Mouse (Mus musculus): ENCODE data around the gene Atp4b. TPM values are rescaled to one million over a fixed set of nuclear protein-coding genes. Genes with fewer than 3 reads are reported as not detected.

The Atp4b gene
- total RNA-seq (2014; fragmentation: Nextera tagmentation) (not detected in 2 replicates), total RNA-seq (2017) (not detected in 2 replicates)

- ATAC-seq (replicated peaks; ENCODE audit: poor library complexity, severe bottlenecking): no peak
Measured at GRCm38 (mm10) chr8:13396725-13397124, at the start of gene Atp4b. TSS of gene Atp4b (minus strand) at chr8:13396825.

DNA sequence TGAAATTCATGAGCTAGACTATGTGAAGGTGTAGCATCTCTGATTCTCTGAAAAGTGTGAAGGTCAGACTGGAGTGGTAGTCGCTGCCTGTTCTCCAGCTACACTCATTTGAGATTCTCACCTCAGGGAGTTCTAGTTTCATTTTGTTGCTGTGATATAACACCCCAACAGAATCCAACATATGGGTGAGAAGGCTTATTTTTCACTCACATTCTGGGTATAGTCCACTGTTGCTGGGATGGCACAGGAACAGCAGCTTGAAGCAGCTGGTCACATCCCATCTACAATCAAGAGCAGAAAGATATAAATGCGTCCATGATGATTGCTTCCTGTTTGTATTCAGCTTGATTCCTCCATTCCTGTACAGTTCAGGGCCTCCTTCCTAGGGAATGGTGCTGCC lies 45.5 kb upstream of the Atp4b start:
- no peak for ATAC-seq (replicated peaks; ENCODE audit: poor library complexity, severe bottlenecking)

DNA sequence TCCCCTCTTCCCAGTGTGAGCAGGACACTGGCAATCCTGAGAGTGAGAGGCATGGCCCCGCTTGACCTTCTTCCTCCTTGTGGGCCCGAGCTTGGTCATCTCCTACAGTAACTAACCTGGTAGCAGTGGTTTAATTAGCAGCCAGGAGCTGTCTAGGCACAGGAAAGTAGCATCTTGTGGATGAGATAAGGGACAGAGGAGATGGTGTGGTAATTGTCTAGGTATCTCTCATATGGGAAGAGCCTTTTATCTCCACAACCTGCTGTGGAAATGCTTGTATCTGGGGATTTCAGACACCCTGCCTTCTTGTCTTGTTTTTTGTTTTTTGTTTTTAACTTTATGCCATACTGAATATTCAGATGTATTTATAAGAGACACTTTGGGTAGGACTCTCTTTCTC lies 40.9 kb upstream of the Atp4b start:
- no peak for ATAC-seq (replicated peaks; ENCODE audit: poor library complexity, severe bottlenecking)

DNA sequence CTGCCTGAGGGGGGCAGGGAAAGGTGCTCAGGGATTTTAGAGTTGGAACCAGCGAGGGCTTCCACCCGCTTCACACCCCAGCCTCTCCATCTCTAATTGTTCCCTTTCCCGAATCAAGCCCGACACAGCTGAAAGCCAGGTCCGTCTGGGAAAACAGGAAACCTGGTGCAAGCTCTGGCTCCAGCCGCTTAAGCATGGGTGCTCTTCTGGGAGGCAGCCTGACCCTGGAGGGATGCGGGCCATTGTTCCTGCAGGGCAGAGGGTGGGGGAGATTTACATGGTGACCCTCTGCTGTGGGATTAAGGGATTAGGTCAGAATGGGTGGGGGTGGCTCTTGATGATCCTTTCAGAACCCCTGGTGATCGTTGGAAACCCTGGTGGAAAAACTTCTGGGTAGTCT lies 39.4 kb upstream of the Atp4b start:
- no peak for ATAC-seq (replicated peaks; ENCODE audit: poor library complexity, severe bottlenecking)

GRCm38 (mm10) chr8:13434889-13435288 lies 38.3 kb upstream of the Atp4b start, which contains the start of gene Tmem255b:
TSS of gene Tmem255b (plus strand) at chr8:13435189.
- ATAC-seq (replicated peaks; ENCODE audit: poor library complexity, severe bottlenecking): no peak

- no peak for ATAC-seq (replicated peaks; ENCODE audit: poor library complexity, severe bottlenecking)
Measured at GRCm38 (mm10) chr8:13433130-13433529, 36.5 kb upstream of the Atp4b start.

- no peak for ATAC-seq (replicated peaks; ENCODE audit: poor library complexity, severe bottlenecking)
Measured at GRCm38 (mm10) chr8:13430866-13431265, 34.2 kb upstream of the Atp4b start.

DNA sequence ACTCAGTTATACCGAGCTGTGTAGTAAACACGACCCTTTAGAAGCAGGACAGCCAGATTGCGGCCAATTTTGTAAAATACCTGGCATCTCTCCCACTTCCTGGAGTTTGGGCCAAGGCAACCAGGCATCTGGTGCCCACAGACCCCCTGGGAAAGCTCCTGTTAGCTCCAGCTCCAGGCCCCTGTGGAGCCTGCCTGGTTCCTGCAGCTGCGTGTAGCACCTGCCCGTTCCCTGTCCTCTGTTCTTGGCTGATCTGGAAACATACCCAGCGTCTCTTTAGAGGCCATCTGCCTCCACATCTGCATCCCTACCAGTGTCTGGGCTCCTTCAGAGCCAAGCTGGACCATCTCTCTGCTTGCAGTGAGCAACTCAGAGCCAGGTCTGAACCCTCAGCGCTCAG lies 33.8 kb upstream of the Atp4b start:
- ATAC-seq (replicated peaks; ENCODE audit: poor library complexity, severe bottlenecking): no peak

DNA sequence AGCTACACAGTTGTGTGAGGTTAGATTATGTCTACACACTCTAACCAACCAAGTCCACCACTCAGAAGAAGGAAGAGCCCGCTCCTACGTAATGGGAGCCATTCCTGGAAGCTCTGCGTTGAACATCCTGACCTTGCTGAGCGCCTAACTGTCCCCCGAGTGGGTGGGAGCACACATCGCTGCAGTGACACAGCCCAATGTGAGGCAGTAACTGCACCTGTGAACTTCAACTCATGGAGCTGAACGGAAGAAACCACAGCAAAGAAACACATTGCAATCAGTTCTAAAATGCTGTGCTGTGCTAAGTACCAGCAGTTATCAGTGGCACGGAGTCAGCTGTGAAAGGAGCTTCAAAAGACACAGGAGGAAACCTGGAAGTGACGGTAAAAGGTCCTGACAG lies 31.5 kb upstream of the Atp4b start:
- ATAC-seq (replicated peaks; ENCODE audit: poor library complexity, severe bottlenecking): no peak

DNA sequence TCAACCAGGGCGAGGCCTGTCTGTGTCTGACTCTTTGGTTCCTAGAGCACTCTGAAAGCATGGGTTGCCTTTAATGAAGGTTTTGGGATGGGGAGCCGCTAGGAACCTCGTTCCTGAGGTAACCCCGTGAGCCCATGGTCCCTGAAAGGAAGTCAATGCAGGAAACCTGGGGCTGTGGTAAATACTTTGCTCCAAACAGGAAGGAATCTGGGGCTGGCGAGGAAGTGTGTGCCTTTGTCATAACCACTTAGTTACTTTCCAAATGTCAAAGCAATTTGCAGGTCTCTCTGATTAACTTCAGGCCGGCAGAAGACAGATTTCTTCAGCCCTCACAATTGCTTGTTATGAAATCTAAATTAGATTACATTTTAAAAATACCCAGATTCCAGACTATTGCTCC lies 30.7 kb upstream of the Atp4b start:
- ATAC-seq (replicated peaks; ENCODE audit: poor library complexity, severe bottlenecking): no peak

- no peak for ATAC-seq (replicated peaks; ENCODE audit: poor library complexity, severe bottlenecking)
Measured at GRCm38 (mm10) chr8:13420970-13421369, 24.3 kb upstream of the Atp4b start.

DNA sequence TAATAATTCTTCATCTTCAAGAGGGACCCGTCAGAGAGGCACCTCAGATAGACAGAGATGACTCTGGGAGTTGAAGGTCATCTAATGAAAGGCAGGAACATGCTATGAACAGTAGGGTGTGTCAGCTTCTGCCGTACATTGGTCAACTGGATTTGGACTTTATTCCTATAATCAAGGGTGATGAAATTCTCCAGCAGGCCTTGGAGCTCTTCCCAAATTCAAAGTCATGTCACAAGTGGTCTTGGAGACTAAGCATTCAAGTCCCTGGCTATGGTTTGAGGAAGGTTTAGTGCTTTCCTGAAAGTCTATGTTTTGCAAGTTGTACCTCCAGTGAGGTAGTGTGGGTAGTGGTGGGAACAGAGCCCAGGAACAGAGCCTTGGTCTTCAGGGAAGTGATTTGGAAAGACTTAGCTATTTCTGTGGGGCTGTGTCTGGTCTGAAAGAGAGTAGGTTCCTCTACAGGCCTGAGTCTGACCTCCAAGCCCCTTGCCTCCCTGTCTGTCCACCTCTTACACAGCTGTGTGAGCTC lies 22.6 kb upstream of the Atp4b start:
- ATAC-seq (replicated peaks; ENCODE audit: poor library complexity, severe bottlenecking): no peak

DNA sequence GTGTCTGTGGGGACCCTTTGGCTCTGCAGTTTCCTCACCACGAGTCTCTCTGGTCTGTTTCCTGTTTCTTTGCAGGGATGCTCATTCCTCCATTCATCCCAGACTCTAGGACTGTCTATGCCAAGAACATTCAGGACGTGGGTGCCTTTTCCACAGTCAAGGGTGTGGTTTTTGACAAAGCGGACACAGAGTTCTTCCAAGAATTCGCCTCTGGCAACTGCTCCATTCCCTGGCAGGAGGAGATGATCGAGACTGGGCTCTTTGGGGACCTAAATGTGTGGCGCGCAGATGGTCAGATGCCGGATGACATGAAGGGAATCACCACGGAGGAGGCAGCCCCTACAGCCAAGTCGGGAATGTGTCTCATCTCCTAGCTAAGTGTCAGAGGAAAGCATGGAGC lies 19.3 kb upstream of the Atp4b start:
- no peak for ATAC-seq (replicated peaks; ENCODE audit: poor library complexity, severe bottlenecking)

DNA sequence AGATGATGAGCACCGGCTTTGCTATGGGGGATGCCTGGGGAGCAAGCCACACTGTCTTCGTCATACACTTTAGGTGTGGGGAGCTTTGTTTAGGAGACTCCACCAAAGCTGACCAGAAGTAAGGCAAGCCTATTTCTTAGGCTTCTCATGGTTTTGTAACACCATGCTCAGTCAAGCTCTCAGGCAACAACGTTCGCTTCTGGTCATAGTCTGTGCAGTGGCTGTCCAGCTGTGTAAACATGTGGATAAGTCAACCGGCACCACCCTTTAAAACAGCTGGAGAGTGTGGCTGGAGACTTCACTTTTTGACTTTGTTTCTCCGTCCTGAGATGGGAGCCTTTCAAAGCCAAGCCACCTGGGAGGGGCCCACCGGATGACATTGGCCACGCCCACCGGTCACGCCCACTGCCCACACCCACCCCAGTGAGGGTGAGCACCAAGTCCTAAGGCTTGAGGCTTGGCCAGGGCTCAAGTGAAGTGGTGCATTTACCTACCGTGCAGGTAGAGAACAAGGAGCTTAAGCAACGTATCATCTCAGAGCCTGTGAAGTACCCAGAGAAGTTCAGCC lies 17.3 kb upstream of the Atp4b start:
- no peak for ATAC-seq (replicated peaks; ENCODE audit: poor library complexity, severe bottlenecking)

DNA sequence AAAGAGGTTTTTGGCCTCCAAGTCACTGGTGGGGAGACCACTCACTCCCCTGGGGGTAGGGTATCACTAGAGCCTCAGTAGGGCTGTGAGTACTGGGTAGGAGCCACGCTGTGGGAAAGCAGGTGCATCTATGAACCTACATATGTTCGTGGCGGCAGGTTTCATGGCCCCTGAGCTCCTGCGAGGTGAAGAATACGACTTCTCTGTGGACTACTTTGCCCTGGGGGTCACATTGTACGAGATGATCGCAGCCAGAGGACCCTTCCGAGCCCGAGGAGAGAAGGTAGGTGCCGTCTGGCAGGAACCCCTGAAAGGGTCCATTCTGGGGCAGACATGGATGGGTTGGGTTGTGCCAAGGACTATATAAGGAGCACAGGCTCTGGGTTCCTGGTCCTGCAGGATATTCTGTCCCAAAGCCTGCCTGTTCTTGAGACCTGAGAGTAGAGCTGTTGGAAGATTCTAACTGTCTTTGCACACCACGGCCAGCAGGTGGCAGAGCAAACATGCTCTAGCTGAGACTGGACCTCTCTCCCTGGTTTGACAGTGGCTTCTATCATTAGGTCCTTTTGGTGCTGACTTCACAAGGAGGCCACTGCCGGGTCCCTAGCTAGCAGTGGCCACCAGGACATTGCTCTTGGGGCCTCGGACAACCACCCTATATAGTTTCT lies 16.4 kb upstream of the Atp4b start:
- ATAC-seq (replicated peaks; ENCODE audit: poor library complexity, severe bottlenecking): peak; percentile 80

DNA sequence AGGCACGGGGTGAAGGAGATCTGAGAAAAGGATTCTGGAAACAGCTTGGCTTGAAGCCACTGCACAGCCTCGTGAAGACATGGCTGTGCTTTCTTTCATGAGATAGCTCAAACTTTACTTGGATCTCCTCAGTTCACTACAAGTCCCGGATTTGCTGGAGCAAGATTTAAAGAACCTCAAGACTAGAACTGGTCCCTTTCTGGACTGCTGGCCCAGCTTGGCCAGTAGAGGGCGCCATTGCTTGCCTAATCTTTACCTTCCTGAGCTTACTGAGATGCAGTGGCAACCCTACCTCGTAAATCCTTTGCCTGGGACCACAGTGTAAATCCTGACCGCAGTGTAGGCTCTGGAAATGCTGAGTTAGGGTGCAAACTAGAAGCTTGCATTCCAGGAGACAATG lies 15.0 kb upstream of the Atp4b start:
- ATAC-seq (replicated peaks; ENCODE audit: poor library complexity, severe bottlenecking): peak; percentile 55; the same call in 1 of the 2 replicates

GRCm38 (mm10) chr8:13406011-13406410 lies 9.4 kb upstream of the Atp4b start:
- no peak for ATAC-seq (replicated peaks; ENCODE audit: poor library complexity, severe bottlenecking)

GRCm38 (mm10) chr8:13404666-13405131 lies 8.1 kb upstream of the Atp4b start, which contains the start of gene Grk1:
TSS of gene Grk1 (plus strand) at chr8:13405081.
- no peak for ATAC-seq (replicated peaks; ENCODE audit: poor library complexity, severe bottlenecking)

DNA sequence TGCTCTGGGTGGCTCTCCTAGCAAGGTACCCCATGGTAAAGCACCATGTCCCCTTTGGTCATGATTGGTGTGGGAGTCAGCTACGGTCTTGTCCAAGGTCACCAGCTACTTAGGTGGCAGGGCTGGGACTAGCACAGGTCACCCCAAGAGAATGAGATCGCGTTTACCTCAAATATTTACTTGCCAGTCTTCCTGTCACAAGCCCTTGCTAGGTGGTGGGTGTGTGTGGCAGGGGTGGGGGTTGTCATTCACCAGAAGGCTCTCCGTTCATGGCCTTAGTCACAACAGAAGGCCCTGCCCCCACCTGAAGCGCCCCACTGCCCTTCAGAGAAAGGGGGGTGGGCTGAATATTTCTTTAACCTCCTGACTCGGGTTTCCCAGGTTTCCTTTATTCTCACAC lies 6.9 kb upstream of the Atp4b start:
- no peak for ATAC-seq (replicated peaks; ENCODE audit: poor library complexity, severe bottlenecking)

GRCm38 (mm10) chr8:13393869-13394268 lies 2.8 kb downstream of the Atp4b start:
- no peak for ATAC-seq (replicated peaks; ENCODE audit: poor library complexity, severe bottlenecking)

DNA sequence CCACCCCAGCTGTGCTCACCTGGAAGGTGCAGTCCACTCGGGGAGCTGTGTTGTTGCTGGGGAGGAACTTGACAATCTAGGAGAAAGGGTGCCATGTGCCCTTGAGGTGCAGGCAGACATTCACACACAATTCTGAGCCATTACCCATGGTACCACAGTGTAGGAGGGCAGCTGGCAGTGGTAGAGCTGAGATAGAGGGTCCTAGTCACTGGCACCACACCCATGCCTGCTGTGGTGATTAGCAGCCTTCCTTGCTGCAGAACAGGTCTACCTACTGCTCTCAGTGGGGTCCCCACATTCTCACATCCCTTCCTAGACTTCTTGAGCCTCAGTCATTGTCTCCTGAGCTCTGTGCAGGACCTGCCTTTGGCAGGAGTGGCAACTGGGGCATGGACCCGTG lies 7.9 kb downstream of the Atp4b start:
- no peak for ATAC-seq (replicated peaks; ENCODE audit: poor library complexity, severe bottlenecking)

DNA sequence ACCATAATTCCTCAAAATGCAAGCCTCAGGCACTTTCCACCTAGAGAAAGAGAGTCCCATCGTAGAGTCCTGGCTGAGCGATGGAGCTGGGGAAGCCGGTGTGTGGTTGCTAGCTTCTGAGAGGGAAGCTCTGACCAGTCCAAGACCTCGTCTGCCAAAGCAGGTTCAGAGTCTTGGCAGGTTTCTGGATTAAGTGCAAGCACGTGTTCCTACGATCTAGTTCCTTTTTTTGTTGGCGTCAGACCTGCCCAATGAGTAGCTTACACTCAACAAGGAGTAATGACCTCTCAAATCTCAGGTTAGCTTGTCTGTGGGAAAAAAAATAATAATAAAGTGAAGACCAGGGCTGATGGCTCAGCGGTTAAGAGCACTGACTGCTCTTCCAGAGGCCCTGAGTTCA lies 8.9 kb downstream of the Atp4b start:
- ATAC-seq (replicated peaks; ENCODE audit: poor library complexity, severe bottlenecking): peak; percentile 59

Data from granulocyte monocyte progenitor cell, adult 5-6 weeks (primary cell).